Mouse (Mus musculus): ENCODE data around the gene Ccnd1. TPM values are rescaled to one million over a fixed set of nuclear protein-coding genes. Genes with fewer than 3 reads are reported as not detected.

Ccnd1 gene
- polyA plus RNA-seq, 1 experiment = 106 TPM

DNA sequence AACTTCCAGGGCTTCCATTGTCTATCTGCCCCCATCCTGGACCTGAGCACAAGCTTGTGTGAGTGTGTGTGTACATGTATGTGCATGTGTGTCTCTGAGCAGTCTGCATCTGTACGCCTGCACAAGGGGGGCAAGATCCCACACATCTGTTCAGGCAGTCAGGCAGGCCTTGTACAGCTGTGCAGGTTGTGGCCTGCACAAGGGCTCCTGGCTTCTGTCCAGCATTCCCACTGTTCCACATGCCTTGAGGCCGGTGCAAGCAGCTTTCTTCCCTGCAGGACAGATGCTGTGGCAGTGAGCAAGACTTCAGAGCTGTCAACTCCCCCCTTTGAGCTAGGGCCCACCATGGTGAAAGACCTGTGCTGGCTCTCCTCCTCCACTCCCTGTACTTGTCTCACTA, 56.6 kb downstream of the Ccnd1 start:
- TF ChIP-seq CTCF (IDR thresholded peaks at IDR 0.05; ENCODE audit: insufficient read depth, low read length) (no peak), POLR2A (IDR thresholded peaks at IDR 0.05; ENCODE audit: borderline replicate concordance, extremely low read depth, low read depth, low read length) (no peak)
- H3K4me3 ChIP-seq (replicated peaks; ENCODE audit: extremely low read depth, low read depth, low read length) = no peak overlapping the region
- no peak for DNase-seq
- WGBS = 34% methylated on average over 2 of the region's 2 CpGs
- no peaks in the 10 kb centered on the region for H3K4me1 ChIP-seq (ENCODE audit: control insufficient read depth, insufficient read depth, low read length)

Other genes with a start within 250 kb of the Ccnd1 start
- gene Ano1, start 188.0 kb downstream of the Ccnd1 start, polyA plus RNA-seq (2012; rRNA removed) = 86.3 and 92.3 TPM in 2 replicates
- gene Fgf3, start 101.8 kb downstream of the Ccnd1 start, polyA plus RNA-seq (2012; rRNA removed) = not detected in 2 replicates
- gene Fgf4, start 92.6 kb downstream of the Ccnd1 start, polyA plus RNA-seq (2012; rRNA removed) = not detected in 2 replicates
- not detected in 2 replicates for gene Fgf15, start 43.4 kb downstream of the Ccnd1 start, polyA plus RNA-seq (2012; rRNA removed)
- gene LTO1, start 24.8 kb downstream of the Ccnd1 start, polyA plus RNA-seq (2012; rRNA removed) = 13.5 and 17.7 TPM in 2 replicates